Mouse (Mus musculus) thymus, adult 2 months (tissue): ENCODE data around the gene Atp6v0d1.
"Not testable (repeated sequence)": the region's sequence is repeated elsewhere in the genome, so short reads cannot be mapped to it uniquely, and the experiment has no call there.

Experiments used
- CTCF ChIP-seq: fragments of 200-500 bp; IDR thresholded peaks from 2 replicates; pipeline ENCODE4 v1.5.1; 2012; ENCODE audit warnings: mild to moderate bottlenecking, control low read depth, low read length, moderate library complexity, borderline replicate concordance; ENCODE audit not compliant: control insufficient read depth, poor library complexity, insufficient read depth; ENCODE audit errors: extremely low read depth
- POLR2A ChIP-seq: fragments of 200-500 bp; IDR thresholded peaks from 2 replicates; pipeline ENCODE4 v1.6.1; 2012; ENCODE audit warnings: mild to moderate bottlenecking, low read length, control low read depth, moderate library complexity; ENCODE audit not compliant: control insufficient read depth, poor library complexity, insufficient read depth; ENCODE audit errors: extremely low read depth

- not testable (repeated sequence) for TF ChIP-seq CTCF, POLR2A
Measured at GRCm38 (mm10) chr8:105564573-105565229, 1.1 kb downstream of the Atp6v0d1 start.
